Mouse (Mus musculus) heart, postnatal 0 days (tissue): Measurements from ENCODE around the gene Ube2d2b. TPM values are rescaled to one million over a fixed set of nuclear protein-coding genes. Genes with fewer than 3 reads are reported as not detected.

ENCODE experiments used
- ATAC-seq: fragments of 200-750 bp; cut with Nextera tagmentation; 2 replicates; pipeline ENCODE4 v1.8.0; 2017; ENCODE audit warnings: low read depth, moderate number of reproducible peaks, moderate library complexity; ENCODE audit not compliant: insufficient read depth
- DNase-seq: peaks from one replicate; pipeline ENCODE4 v3.0.0-alpha.2; 2016; ENCODE audit warnings: low spot score
- H3K27ac ChIP-seq: fragments of 300-500 bp; sonication (generic); 2 replicates; pipeline ENCODE4 v1.5.1; 2014; ENCODE audit warnings: low read depth, mild to moderate bottlenecking
- H3K27me3 ChIP-seq: fragments of 300-500 bp; sonication (generic); 2 replicates; pipeline ENCODE4 v1.6.1; 2014; ENCODE audit warnings: low read length, mixed read lengths; ENCODE audit not compliant: control insufficient read depth, insufficient read depth
- H3K36me3 ChIP-seq: fragments of 300-500 bp; sonication (generic); replicated peaks from 2 replicates; pipeline ENCODE4 v1.6.1; 2014; ENCODE audit warnings: low read length, mixed read lengths; ENCODE audit not compliant: control insufficient read depth, insufficient read depth
- H3K4me1 ChIP-seq: fragments of 300-500 bp; sonication (generic); 2 replicates; pipeline ENCODE4 v1.6.1; 2014; ENCODE audit warnings: antibody characterized with exemption; ENCODE audit not compliant: control insufficient read depth, insufficient read depth
- H3K4me2 ChIP-seq: fragments of 300-500 bp; sonication (generic); 2 replicates; pipeline ENCODE4 v1.6.1; 2014; ENCODE audit warnings: low read depth, mild to moderate bottlenecking, low read length, moderate library complexity
- H3K4me3 ChIP-seq: fragments of 300-500 bp; sonication (generic); 2 replicates; pipeline ENCODE4 v1.5.1; 2014; ENCODE audit warnings: low read depth, low read length
- H3K9ac ChIP-seq: fragments of 300-500 bp; sonication (generic); replicated peaks from 2 replicates; pipeline ENCODE4 v1.6.1; 2014; ENCODE audit warnings: low read depth, low read length, mixed read lengths
- H3K9me3 ChIP-seq: fragments of 300-500 bp; sonication (generic); replicated peaks from 2 replicates; pipeline ENCODE4 v1.6.1; 2016; ENCODE audit warnings: low read length; ENCODE audit not compliant: control insufficient read depth
- CTCF ChIP-seq: IDR thresholded peaks from 2 replicates; pipeline ENCODE4 v1.5.1; 2016; ENCODE audit warnings: antibody characterized with exemption, control low read depth, low read depth
- EP300 ChIP-seq: IDR thresholded peaks from 2 replicates; pipeline ENCODE4 v1.6.1; 2016; ENCODE audit warnings: antibody characterized with exemption, low read depth
- WGBS: fragments of 180-500 bp; shearing (Covaris S2); extraction: QIAGEN DNeasy Blood & Tissue Kit; methylation state at CpG from one replicate; pipeline ENCODE4 v1.1.7; 2014; 5-methylcytosine and 5-hydroxymethylcytosine counted together
- polyA plus RNA-seq: library from polyadenylated mRNA; unstranded; fragments of >200 nt; fragmentation: Nextera tagmentation; extraction: Ambion mirVana; gene quantifications from 2 replicates; pipeline ENCODE4 v1.2.1, GENCODE M21; 2015
- total RNA-seq: library from RNA; depleted of rRNA; stranded (reverse); fragments of >200 nt; gene quantifications from 2 replicates; pipeline ENCODE4 v1.2.3, GENCODE M21; 2014; ENCODE audit warnings: low replicate concordance

The Ube2d2b gene
- total and polyA plus RNA-seq, 2 experiments from 2014 or later = not detected

DNA sequence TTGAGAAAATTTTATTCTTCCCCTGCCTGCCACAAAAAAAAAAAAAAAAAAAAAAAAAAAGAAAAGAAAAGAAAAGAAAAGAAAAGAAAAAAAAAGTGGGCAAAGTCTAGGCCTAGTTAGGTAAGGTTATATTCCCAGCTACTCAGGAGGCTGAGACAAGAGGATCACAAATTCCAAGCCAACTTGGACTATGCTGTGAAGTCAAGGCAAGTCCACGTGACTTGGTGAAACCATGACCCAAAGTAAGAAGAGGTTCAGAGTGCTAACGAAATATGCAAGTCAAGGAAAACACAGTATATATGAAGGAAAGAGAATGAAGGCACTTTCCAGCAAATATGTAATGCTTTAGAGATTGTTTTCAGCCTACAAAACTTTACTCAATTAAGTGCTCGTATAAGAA, 37.4 kb upstream of the Ube2d2b start:
- Histone ChIP-seq H3K4me3 (no peak overlapping the region), H3K4me1 (peaks cover 5% of the 10 kb centered on the region; the same call in 1 of the 2 replicates), H3K36me3 (peaks cover 24% of the 10 kb centered on the region), H3K27me3 (no peaks in the 10 kb centered on the region), H3K27ac (peak overlapping the region; percentile 35), H3K4me2 (no peak overlapping the region), H3K9ac (no peak overlapping the region), H3K9me3 (no peaks in the 10 kb centered on the region)
- ATAC-seq = no peak
- TF ChIP-seq EP300 = no peak
- TF ChIP-seq CTCF = no peak
- DNase-seq = no peak
- WGBS = 96% methylated on average over 3 of the region's 3 CpGs

DNA sequence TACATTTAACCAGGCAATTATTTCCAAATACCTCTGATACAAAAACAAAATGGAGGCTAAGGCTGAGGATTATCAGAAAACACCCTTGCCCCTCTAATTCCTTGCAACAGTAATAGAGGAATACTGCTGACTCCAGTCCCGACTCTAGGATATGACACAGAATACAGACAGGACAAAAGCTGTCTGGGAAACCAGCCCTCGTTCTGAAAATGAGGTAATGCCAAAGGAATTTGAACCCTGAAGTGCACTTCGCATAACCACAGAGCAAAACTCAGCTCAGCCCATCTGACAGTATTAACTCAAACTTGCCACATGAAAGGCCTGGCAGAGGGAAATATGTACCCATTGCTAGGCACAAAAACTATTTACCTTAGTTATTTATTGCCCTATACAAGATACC, 36.6 kb upstream of the Ube2d2b start:
- no peaks in the 10 kb centered on the region for H3K27me3 ChIP-seq
- no peak overlapping the region for H3K4me3 ChIP-seq
- peak overlapping the region; percentile 35 for H3K27ac ChIP-seq
- peak; percentile 89 for ATAC-seq
- 8% methylated on average over 3 of the region's 3 CpGs for WGBS
- H3K9me3 ChIP-seq = no peaks in the 10 kb centered on the region
- DNase-seq = peak; percentile 74
- H3K9ac ChIP-seq = no peak overlapping the region
- TF ChIP-seq EP300 (no peak), CTCF (no peak)
- H3K4me2 ChIP-seq = no peak overlapping the region
- peaks cover 29% of the 10 kb centered on the region for H3K36me3 ChIP-seq
- peaks cover 5% of the 10 kb centered on the region; the same call in 1 of the 2 replicates for H3K4me1 ChIP-seq

GRCm38 (mm10) chr5:107793927-107794326, 36.0 kb upstream of the Ube2d2b start:
- DNase-seq (peak; percentile 28), ATAC-seq (0 out of 2 replicates have a peak, but pooled peaks have one; percentile 24)
- TF ChIP-seq EP300 (no peak), CTCF (peak; percentile 43)
- H3K4me1 ChIP-seq = peaks cover 5% of the 10 kb centered on the region; the same call in 1 of the 2 replicates
- no peak overlapping the region for H3K9ac ChIP-seq
- no peak overlapping the region for H3K27ac ChIP-seq
- 12% methylated on average over 2 of the region's 2 CpGs for WGBS
- no peaks in the 10 kb centered on the region for H3K27me3 ChIP-seq
- H3K9me3 ChIP-seq = no peaks in the 10 kb centered on the region
- H3K4me2 ChIP-seq = no peak overlapping the region
- peaks cover 33% of the 10 kb centered on the region for H3K36me3 ChIP-seq
- no peak overlapping the region for H3K4me3 ChIP-seq

DNA sequence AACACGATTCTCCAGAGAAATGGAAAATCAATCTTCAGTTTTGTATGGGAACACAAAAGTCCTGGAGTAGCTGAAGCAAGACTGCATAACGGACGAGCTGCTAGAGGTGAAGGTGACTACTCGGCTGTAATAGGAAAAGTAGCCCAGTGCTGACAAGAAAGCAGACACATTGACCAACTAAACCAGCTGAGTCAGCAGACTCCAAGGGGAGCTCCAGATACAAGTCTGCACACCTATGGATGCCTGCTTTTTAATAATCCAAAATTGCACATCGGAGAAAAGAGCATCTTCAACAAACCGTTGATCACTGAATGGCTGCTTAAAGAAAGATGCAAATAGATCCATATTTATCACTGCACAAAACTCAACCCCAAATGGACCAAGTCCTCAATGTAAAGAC, 31.6 kb upstream of the Ube2d2b start:
- Histone ChIP-seq H3K4me2 (no peak overlapping the region), H3K27ac (no peak overlapping the region), H3K4me3 (no peak overlapping the region), H3K27me3 (no peaks in the 10 kb centered on the region), H3K9ac (no peak overlapping the region), H3K36me3 (peaks cover 33% of the 10 kb centered on the region), H3K9me3 (no peaks in the 10 kb centered on the region), H3K4me1 (peaks cover 4% of the 10 kb centered on the region; the same call in 1 of the 2 replicates)
- ATAC-seq = no peak
- TF ChIP-seq EP300 (no peak), CTCF (no peak)
- 95% methylated on average over 6 of the region's 6 CpGs for WGBS
- no peak for DNase-seq

GRCm38 (mm10) chr5:107801234-107801633, 28.7 kb upstream of the Ube2d2b start:
- no peak overlapping the region for H3K4me3 ChIP-seq
- no peak overlapping the region for H3K4me2 ChIP-seq
- peaks cover 22% of the 10 kb centered on the region for H3K36me3 ChIP-seq
- DNase-seq = no peak
- 77% methylated on average over 2 of the region's 2 CpGs for WGBS
- H3K9ac ChIP-seq = no peak overlapping the region
- no peaks in the 10 kb centered on the region for H3K9me3 ChIP-seq
- H3K27ac ChIP-seq = no peak overlapping the region
- no peak for ATAC-seq
- no peaks in the 10 kb centered on the region for H3K4me1 ChIP-seq
- H3K27me3 ChIP-seq = no peaks in the 10 kb centered on the region
- TF ChIP-seq EP300 (no peak), CTCF (no peak)

GRCm38 (mm10) chr5:107802621-107803020, 27.3 kb upstream of the Ube2d2b start:
- DNase-seq (no peak), ATAC-seq (no peak)
- TF ChIP-seq CTCF (no peak), EP300 (no peak)
- Histone ChIP-seq H3K9ac (no peak overlapping the region), H3K4me2 (no peak overlapping the region), H3K4me1 (no peaks in the 10 kb centered on the region), H3K27me3 (no peaks in the 10 kb centered on the region), H3K27ac (no peak overlapping the region), H3K36me3 (peaks cover 15% of the 10 kb centered on the region), H3K4me3 (no peak overlapping the region), H3K9me3 (no peaks in the 10 kb centered on the region)
